Mouse (Mus musculus) lung, postnatal 0 days (tissue): ENCODE data around the gene Prex1.

Experiments
- CTCF ChIP-seq: IDR thresholded peaks from 2 replicates; pipeline ENCODE4 v1.5.1; 2016; ENCODE audit warnings: antibody characterized with exemption, mild to moderate bottlenecking
- EP300 ChIP-seq: IDR thresholded peaks from 2 replicates; pipeline ENCODE4 v1.6.1; 2016; ENCODE audit warnings: antibody characterized with exemption, mild to moderate bottlenecking, control low read depth

GRCm38 (mm10) chr2:166622590-166622989 is 91.0 kb downstream of the Prex1 start:
- no peak for TF ChIP-seq CTCF
- no peak for TF ChIP-seq EP300
